Mouse (Mus musculus): Measurements from ENCODE around the gene G3bp2. TPM values are rescaled to one million over a fixed set of nuclear protein-coding genes. Genes with fewer than 3 reads are reported as not detected.
"Not testable (repeated sequence)": the region's sequence is repeated elsewhere in the genome, so short reads cannot be mapped to it uniquely, and the experiment has no call there.

The G3bp2 gene
- total RNA-seq (2021) = 100 to 1,000 TPM; 212 to 225 TPM

DNA sequence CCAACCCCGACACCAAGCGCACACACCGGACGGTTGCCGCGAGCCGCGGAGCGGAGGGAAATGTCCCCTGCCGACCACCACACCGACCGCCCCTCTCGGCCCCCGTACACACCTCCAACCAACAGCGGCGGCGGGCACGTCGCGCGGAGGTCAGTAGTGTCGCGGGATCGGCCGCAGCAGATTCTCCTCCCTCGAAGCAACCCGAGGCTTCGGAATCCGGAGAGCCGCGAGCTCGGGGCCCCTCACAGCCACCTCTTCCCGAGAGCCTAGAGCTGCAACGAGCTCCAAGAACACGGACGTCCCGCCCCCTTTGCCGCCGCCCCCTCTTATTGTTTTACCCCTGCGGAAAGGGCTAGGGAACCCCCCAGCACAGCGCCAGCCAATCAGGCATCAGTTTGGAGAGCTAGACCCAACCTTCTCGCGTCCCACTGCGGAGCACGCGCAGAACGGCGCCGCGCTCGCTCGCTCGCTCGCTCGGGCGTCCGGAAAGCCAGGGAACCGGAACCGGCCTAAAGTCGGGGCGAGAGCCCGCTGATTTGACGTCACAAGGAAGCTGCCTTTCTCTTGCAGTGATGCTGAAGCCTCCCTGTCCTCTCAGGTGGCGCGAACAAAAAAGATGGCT, at the start of gene G3bp2:
G3bp2 (minus strand) TSS at position 303 of the 622 bp plus-strand sequence.
- intact Hi-C loops (cut with DNase I) = loop anchor here (2.0 kb wide), 3 partner anchors 25 to 121 kb away; partner anchors contain the start of genes Rchy1 and Uso1
- peak; percentile 93 to 98 for DNase-seq (ENCODE audit: low spot score in 2 of 2)

- DNase-seq (ENCODE audit: low spot score in 2 of 2); intact Hi-C loops (cut with DNase I): not testable (repeated sequence)
Observed at GRCm38 (mm10) chr5:92133006-92133405, 49.5 kb upstream of the G3bp2 start.

- intact Hi-C loops (cut with DNase I) = no loop called here
- no peak for DNase-seq (ENCODE audit: low spot score in 2 of 2)
Observed at GRCm38 (mm10) chr5:92132127-92132526, 48.6 kb upstream of the G3bp2 start.

DNA sequence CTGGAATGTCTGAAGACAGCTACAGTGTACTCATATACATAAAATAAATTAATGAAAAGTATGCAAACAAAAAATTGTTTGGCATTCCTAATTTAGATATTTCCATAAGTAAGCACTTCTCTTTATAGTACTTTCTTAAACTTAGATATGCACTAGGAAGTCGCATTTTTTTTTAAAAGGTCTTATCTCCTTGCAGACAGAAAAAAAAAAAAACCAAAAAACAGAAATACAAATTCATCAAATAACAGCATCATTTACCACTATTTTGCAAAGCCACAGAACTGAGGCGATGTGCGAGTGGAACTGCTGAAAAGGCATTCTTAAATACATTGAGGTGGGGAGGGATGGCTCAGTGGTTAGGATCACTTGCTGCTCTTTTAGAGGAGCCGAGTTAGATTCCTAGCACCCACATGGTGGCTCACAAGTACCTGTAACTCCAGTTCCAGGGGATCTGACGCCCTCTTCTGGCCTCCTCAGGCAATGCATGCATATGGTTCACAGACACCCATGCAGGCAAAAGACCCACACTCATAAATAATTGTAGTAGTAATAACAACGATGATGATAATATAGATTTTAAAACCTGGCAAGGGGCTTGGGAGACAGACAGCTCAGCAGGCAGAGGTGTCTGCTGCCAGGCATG, 46.6 kb upstream of the G3bp2 start:
- intact Hi-C loops (cut with DNase I) = no loop called here
- DNase-seq (ENCODE audit: low spot score in 2 of 2) = no peak

DNA sequence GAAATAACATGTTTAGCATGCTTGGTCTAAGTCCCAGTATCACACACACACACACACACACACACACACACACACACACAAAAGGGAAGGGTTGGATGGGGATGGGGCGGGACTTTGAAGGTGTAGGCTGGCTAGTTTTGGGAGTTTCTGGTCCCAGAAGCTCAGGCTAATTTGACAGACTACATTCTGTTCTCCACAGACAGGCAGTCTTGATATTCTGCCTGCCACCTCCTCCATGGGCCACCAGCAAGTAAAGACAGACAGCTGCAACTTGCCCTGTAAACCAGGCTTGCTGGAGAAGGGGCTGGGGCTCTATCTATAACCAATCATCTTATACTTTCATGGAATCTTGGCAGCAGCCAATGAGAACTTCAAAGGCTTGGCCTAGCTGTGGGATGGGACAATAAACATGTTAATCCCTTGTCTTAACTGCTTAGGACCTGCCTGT, 45.8 kb upstream of the G3bp2 start:
- DNase-seq (ENCODE audit: low spot score in 2 of 2) = no peak
- intact Hi-C loops (cut with DNase I) = no loop called here

GRCm38 (mm10) chr5:92128570-92128969, 45.1 kb upstream of the G3bp2 start:
- intact Hi-C loops (cut with DNase I) = no loop called here
- DNase-seq (ENCODE audit: low spot score in 2 of 2) = no peak

DNA sequence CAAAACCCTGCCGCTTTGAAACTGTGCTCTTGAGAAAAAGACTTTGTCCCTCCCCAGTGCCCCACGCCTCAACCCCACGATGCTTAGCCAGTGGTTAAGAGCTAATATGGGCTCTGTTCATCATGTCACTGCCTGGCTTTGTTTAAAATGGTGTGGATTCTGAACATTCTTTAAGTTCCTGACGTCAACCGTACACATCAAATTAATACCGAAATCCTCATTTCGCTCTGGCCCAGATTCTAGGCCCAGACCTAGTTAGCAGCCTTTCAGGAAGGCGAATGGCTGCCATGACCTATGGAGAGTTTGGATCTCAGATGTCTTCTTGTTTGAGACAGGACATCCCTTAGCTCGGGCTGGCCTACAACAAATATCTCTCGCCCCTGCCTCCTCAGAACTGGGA, 44.2 kb upstream of the G3bp2 start:
- DNase-seq (ENCODE audit: low spot score in 2 of 2) = no peak
- intact Hi-C loops (cut with DNase I) = no loop called here

DNA sequence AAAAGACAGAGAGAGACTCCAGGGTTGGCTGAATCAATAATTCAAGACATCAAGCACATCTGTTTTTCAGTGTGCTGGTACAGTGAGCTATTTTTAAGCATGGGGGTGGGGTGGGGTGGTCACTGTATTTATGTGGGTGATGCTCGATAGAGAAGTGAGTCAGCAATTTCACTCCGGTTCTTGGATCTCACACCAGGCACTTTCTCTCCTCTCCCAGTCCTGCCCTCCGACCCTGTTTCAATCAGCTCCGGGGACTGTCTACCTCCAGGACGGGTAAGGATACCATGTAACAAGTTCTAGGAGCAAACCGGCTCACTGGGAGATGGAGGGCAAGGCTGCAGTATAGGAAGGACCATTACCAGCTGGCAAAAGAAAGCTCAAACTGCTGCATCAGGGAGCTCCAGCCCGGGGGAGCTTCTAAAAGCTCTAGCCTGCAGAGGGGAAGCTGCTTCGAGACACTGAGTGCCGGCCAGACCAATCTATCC, 43.7 kb upstream of the G3bp2 start:
- intact Hi-C loops (cut with DNase I) = no loop called here
- peak in 1 of 2 experiments; percentile 39 for DNase-seq (ENCODE audit: low spot score in 2 of 2)

GRCm38 (mm10) chr5:92125446-92125845, 41.9 kb upstream of the G3bp2 start:
- no peak for DNase-seq (ENCODE audit: low spot score in 2 of 2)
- intact Hi-C loops (cut with DNase I) = no loop called here

DNA sequence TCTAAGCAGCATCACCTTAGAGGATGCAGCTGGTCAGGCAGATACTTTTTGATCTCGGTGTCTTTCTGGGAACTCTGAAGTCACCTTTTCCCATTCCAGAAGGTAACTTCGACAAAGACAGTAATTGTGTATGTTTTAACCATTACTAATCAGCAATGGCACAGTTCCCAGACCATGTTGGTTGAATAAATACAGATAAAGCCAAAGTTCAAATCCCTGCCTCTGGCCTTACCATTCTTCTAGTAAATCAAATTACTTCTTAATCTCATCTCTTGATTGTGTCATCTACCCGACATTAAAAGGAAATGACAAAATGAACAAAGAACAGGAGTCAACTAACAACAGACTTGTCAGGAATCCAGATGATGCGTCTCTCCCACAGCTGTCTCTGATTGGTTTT, 38.1 kb upstream of the G3bp2 start:
- intact Hi-C loops (cut with DNase I) = no loop called here
- DNase-seq (ENCODE audit: low spot score in 2 of 2) = no peak

DNA sequence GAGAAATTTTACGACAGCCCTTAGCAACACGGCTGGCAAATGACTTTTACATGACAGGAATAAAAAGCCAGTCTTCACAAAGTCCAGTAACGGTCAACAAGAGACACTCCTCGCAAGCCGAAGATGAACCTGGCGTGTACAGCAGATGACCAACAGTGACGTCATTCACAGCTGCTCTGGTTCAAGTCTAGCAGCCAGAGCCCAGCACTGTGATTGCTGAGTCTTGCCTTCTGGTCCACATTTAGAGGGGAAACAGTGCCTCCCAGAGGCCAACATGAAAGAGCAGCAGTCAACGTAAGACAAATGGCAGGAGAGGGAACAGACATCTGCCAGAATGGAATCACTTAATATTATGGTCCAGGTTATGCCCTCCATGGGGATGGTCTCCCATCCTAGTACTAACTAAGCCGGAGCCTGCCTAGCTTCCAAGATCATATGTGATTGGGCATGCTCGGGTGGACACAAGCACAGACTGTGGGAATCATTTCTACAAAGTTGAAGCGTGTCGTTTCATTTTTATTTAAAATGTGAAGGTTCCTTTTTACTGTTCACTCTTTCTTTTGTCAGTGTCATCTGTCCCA, 34.4 kb upstream of the G3bp2 start:
- intact Hi-C loops (cut with DNase I) = loop anchor here (5.0 to 10.0 kb wide), 2 partner anchors 61 to 153 kb away; partner anchors contain the start of gene Rchy1
- peak; percentile 55 to 78 for DNase-seq (ENCODE audit: low spot score in 2 of 2)

DNA sequence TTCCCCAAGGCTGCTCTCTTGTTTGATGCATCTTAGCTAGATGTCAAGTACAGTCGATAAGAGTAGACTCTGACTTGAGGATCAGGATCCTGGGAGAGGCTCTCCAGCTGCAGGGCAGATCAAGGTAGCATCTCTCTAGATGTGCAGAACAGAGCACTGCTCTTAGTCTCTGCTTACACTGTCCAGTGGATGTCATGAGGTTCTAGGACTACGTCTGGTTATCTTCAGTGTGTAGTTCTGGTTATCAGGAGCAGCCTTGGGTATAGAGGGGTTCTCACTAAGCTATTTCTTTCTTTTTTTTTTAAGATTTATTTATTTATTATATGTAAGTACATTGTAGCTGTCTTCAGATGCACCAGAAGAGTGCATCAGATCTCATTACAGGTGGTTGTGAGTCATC, 31.4 kb upstream of the G3bp2 start:
- DNase-seq (ENCODE audit: low spot score in 2 of 2) = no peak
- intact Hi-C loops (cut with DNase I) = loop anchor here (5.0 to 10.0 kb wide), 2 partner anchors 58 to 150 kb away; partner anchors contain the start of gene Rchy1

DNA sequence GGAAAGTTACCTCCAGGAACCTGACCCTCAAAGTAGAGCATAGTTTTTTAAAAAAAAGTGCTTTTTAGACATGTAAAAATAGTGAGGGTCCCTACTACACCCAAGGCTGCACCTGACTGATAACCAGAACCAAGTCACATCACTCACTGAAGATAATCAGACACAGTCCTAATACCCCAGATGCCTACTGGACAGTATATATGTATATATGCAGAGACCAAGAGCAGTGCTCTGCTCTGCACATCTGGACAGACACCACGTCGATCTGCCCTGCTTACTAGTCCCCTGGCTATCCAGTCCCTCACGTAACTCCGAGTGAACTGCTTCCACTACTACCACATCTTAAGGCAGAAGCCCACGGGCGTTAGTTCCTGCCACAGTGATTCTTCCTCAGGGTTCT, 30.7 kb upstream of the G3bp2 start:
- no peak for DNase-seq (ENCODE audit: low spot score in 2 of 2)
- intact Hi-C loops (cut with DNase I) = loop anchor here (10.0 kb wide), 1 partner anchor 149 kb away; the partner anchor contains the start of gene Rchy1

DNA sequence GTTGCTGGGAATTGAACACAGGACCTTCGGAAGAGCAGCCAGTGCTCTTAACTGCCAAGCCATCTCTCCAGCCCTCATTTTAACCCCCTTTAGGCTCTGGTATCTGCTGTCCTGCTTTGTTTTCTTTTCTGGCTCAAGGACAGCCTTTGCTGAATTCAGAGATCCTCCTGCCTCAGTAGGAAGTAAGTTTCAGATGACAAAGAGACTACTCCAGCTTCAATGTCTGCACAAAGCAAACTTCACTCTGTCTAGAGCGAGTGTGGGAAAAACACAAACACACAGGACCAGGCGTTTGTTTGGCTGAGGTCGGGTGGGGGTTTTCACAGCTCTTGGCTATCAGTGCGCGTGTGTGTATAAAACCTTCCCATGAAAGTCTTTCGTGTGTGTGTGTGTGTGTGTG, 30.0 kb upstream of the G3bp2 start:
- intact Hi-C loops (cut with DNase I) = loop anchor here (10.0 kb wide), 1 partner anchor 149 kb away; the partner anchor contains the start of gene Rchy1
- no peak for DNase-seq (ENCODE audit: low spot score in 2 of 2)

DNA sequence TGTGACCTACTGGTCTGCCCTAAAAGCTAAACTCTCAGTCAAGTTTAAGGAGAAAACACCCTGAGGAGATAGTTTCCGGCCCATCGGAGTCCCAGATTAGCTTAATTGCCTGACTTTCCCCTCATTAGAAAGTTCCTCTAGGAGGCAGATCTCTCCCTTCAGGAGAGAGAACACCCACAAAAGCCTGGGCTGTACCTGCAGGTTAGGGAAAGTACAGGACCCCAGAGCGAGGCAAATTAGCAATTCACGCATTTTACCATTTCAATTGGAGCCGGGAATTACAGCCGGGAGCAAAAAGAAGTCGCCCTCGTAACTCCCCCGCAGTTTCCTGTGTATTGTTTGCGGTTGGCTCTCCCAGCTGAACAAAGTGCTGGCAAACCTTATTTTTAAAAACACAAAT, 29.1 kb upstream of the G3bp2 start:
- intact Hi-C loops (cut with DNase I) = loop anchor here (10.0 kb wide), 1 partner anchor 148 kb away; the partner anchor contains the start of gene Rchy1
- no peak for DNase-seq (ENCODE audit: low spot score in 2 of 2)

DNA sequence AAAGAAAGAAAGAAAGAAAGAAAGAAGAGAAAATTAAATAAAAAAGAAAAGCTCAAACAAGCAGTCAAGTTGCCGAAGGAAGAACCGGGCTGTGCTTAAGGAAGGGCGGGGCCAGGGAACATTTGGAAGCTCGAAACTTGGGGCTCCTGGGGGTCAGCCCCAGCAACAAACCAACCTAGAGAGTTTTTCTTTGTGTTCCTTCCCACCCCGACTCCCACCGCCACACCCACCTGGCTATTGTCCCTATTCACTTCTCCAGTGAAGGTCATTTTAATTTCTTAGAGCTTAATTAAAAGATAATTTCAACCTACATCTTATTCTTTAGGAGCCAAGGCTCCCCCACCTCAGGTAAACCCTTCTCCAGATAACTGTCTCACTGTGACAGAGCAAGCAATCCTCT, 28.7 kb upstream of the G3bp2 start:
- intact Hi-C loops (cut with DNase I) = loop anchor here (10.0 kb wide), 1 partner anchor 147 kb away; the partner anchor contains the start of gene Rchy1

DNA sequence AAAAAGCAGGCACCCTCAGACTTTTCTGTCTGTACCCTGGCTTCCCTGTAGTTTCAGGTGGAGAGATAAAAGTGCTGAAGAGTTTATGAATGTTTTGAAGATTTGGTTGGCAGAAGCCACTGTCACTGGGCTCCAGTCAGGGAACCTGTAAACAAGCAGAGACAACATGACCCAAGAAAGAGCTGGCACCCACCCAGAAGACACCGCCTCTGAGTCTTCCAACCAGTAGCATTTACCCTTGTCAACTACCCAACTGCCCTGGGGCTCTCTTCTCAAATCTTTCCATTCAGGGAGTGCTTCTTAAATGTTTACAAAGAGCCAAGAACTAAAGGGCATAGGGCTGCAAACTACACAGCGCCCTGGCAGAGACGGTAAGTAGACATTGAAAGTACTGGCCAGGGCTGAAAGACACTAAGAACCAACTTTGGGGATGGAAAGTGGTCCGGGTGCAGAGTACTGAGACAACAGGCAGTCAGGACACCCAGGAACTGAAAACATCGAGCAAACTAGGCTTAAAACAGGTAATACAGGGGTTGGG, 27.4 kb upstream of the G3bp2 start:
- intact Hi-C loops (cut with DNase I) = loop anchor here (10.0 kb wide), 1 partner anchor 146 kb away; the partner anchor contains the start of gene Rchy1
- DNase-seq (ENCODE audit: low spot score in 2 of 2) = no peak

More for the DNA sequence above, 28.7 kb upstream of the G3bp2 start:
- DNase-seq (ENCODE audit: low spot score in 2 of 2) = no peak

- intact Hi-C loops (cut with DNase I) = no loop called here
- DNase-seq (ENCODE audit: low spot score in 2 of 2) = peak in 1 of 2 experiments; percentile 24
Observed at GRCm38 (mm10) chr5:92107282-92107681, 23.8 kb upstream of the G3bp2 start.

DNA sequence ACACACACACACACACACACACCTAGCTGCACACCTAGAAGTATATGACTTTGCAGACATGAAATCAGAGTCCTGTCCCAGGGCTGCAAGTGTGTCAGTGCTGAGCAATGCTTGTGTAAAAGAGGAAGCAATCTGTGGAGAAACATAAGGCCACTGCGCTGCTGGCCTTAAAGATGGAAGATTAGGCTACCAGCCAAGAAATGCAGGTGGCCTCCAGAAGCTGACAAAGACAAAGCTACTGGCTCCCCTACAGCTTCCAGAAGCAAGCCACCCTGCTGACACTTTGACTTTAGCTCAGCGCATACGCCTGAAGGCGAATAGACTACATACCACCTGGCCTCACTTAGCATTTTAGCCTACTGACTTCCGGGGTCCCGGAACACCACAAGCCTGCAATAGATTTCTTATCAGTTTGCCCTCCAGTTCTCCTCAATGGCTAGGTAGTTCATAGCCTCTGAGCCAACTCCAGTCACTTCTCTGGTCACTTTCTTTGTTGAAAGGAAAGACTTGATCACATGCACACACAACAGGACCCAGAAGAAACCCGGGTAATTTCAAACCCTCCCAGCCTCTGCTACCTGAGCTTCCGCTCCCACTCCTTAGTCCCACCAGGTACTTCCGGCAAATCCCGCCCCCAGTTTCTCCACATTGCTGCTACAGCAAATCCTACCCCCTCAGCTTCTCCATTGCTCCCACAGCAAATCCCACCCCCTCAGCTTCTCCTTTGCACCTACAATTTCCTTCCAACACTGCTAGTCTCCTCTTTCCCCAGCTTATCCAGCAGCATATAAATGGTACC, 23.0 kb upstream of the G3bp2 start:
- intact Hi-C loops (cut with DNase I) = no loop called here
- DNase-seq (ENCODE audit: low spot score in 2 of 2) = no peak

Measured in left cerebral cortex, postnatal 25 days (tissue).